Mouse (Mus musculus) urinary bladder, postnatal 25 days (tissue): Measurements from ENCODE around the gene Gm12169.
"Not testable (repeated sequence)": the region's sequence is repeated elsewhere in the genome, so short reads cannot be mapped to it uniquely, and the experiment has no call there.

Experiments
- DNase-seq: peaks from one replicate; pipeline ENCODE4 v3.0.0; 2022; ENCODE audit warnings: low spot score

Gm12169 gene

GRCm38 (mm10) chr11:46523912-46524311 lies at the start of gene Gm12169:
TSS of gene Gm12169 (plus strand) at chr11:46524212.
- no peak for DNase-seq

GRCm38 (mm10) chr11:46474220-46474619 lies 49.8 kb upstream of the Gm12169 start:
- DNase-seq = no peak

- no peak for DNase-seq
Observed at GRCm38 (mm10) chr11:46479311-46479710, 44.7 kb upstream of the Gm12169 start.

- DNase-seq = no peak
Observed at GRCm38 (mm10) chr11:46480517-46480916, 43.5 kb upstream of the Gm12169 start.

- DNase-seq = no peak
Observed at GRCm38 (mm10) chr11:46488231-46488630, 35.8 kb upstream of the Gm12169 start.

GRCm38 (mm10) chr11:46488650-46489049 lies 35.4 kb upstream of the Gm12169 start:
- no peak for DNase-seq

GRCm38 (mm10) chr11:46507146-46507545 lies 16.9 kb upstream of the Gm12169 start:
- no peak for DNase-seq

GRCm38 (mm10) chr11:46509900-46510299 lies 14.1 kb upstream of the Gm12169 start:
- DNase-seq = no peak

- not testable (repeated sequence) for DNase-seq
Observed at GRCm38 (mm10) chr11:46521341-46521740, 2.7 kb upstream of the Gm12169 start.

- no peak for DNase-seq
Observed at GRCm38 (mm10) chr11:46522719-46523118, 1.3 kb upstream of the Gm12169 start.

- no peak for DNase-seq
Observed at GRCm38 (mm10) chr11:46530149-46530548, 6.1 kb downstream of the Gm12169 start.

GRCm38 (mm10) chr11:46536978-46537377 lies 13.0 kb downstream of the Gm12169 start:
- no peak for DNase-seq

GRCm38 (mm10) chr11:46543530-46543929 lies 19.5 kb downstream of the Gm12169 start:
- no peak for DNase-seq

GRCm38 (mm10) chr11:46549721-46550120 lies 25.7 kb downstream of the Gm12169 start:
- no peak for DNase-seq

GRCm38 (mm10) chr11:46552741-46553140 lies 28.7 kb downstream of the Gm12169 start:
- DNase-seq = no peak

GRCm38 (mm10) chr11:46561096-46561495 lies 37.1 kb downstream of the Gm12169 start:
- DNase-seq = no peak

GRCm38 (mm10) chr11:46564671-46565070 lies 40.7 kb downstream of the Gm12169 start:
- no peak for DNase-seq

- DNase-seq = no peak
Observed at GRCm38 (mm10) chr11:46565967-46566366, 42.0 kb downstream of the Gm12169 start.

- no peak for DNase-seq
Observed at GRCm38 (mm10) chr11:46569107-46569506, 45.1 kb downstream of the Gm12169 start.

GRCm38 (mm10) chr11:46571327-46571726 lies 47.3 kb downstream of the Gm12169 start, which contains the start of gene BC053393:
TSS of gene BC053393 (plus strand) at chr11:46571536.
- no peak for DNase-seq

GRCm38 (mm10) chr11:46578771-46579281 lies 54.8 kb downstream of the Gm12169 start:
- no peak for DNase-seq

GRCm38 (mm10) chr11:46580428-46580827 lies 56.4 kb downstream of the Gm12169 start:
- no peak for DNase-seq

- DNase-seq = no peak
Observed at GRCm38 (mm10) chr11:46582741-46583140, 58.7 kb downstream of the Gm12169 start.
